Mouse (Mus musculus) lung, embryonic 14.5 days (tissue): ENCODE results near the gene Srgap3. TPM values are rescaled to one million over a fixed set of nuclear protein-coding genes. Genes with fewer than 3 reads are reported as not detected.

Experiments used
- ATAC-seq: fragments of 200-750 bp; cut with Nextera tagmentation; 2 replicates; pipeline ENCODE4 v1.8.0; 2017; ENCODE audit warnings: mild to moderate bottlenecking, moderate TSS enrichment, moderate library complexity; ENCODE audit not compliant: insufficient read depth
- DNase-seq: peaks from one replicate; pipeline ENCODE4 v3.0.0-alpha.2; 2015
- H3K27ac ChIP-seq: fragments of 300-500 bp; sonication (generic); 2 replicates; pipeline ENCODE4 v1.5.1; 2014; ENCODE audit warnings: low read depth, mild to moderate bottlenecking, moderate library complexity
- H3K27me3 ChIP-seq: fragments of 300-500 bp; sonication (generic); 2 replicates; pipeline ENCODE4 v1.6.1; 2014; ENCODE audit warnings: low read length, control low read depth; ENCODE audit not compliant: insufficient read depth
- H3K36me3 ChIP-seq: fragments of 300-500 bp; sonication (generic); 2 replicates; pipeline ENCODE4 v1.6.1; 2014; ENCODE audit warnings: control low read depth; ENCODE audit not compliant: insufficient read depth
- H3K4me1 ChIP-seq: fragments of 300-500 bp; sonication (generic); 2 replicates; pipeline ENCODE4 v1.6.1; 2014; ENCODE audit warnings: antibody characterized with exemption, control low read depth; ENCODE audit not compliant: insufficient read depth
- H3K4me2 ChIP-seq: fragments of 300-500 bp; sonication (generic); 2 replicates; pipeline ENCODE4 v1.6.1; 2014; ENCODE audit warnings: mild to moderate bottlenecking
- H3K4me3 ChIP-seq: fragments of 300-500 bp; sonication (generic); 2 replicates; pipeline ENCODE4 v1.5.1; 2014; ENCODE audit warnings: low read depth, low read length
- H3K9ac ChIP-seq: fragments of 300-500 bp; sonication (generic); 2 replicates; pipeline ENCODE4 v1.6.1; 2014
- H3K9me3 ChIP-seq: fragments of 300-500 bp; sonication (generic); 2 replicates; pipeline ENCODE4 v1.6.1; 2016; ENCODE audit warnings: low read depth, low read length, control low read depth
- CTCF ChIP-seq: IDR thresholded peaks from 2 replicates; pipeline ENCODE4 v1.5.1; 2016; ENCODE audit warnings: antibody characterized with exemption, low read depth
- WGBS: fragments of 180-500 bp; shearing (Covaris S2); extraction: QIAGEN DNeasy Blood & Tissue Kit; methylation state at CpG from one replicate; pipeline ENCODE4 v1.1.7; 2014; 5-methylcytosine and 5-hydroxymethylcytosine counted together
- polyA plus RNA-seq: library from polyadenylated mRNA; unstranded; fragments of >200 nt; fragmentation: Nextera tagmentation; extraction: Ambion mirVana; gene quantifications from 2 replicates; pipeline ENCODE4 v1.2.1, GENCODE M21; 2014

Gene Srgap3
- polyA plus RNA-seq, 1 experiment from 2014 or later: 5.5 TPM

GRCm38 (mm10) chr6:112857057-112857456 lies 90.0 kb downstream of the Srgap3 start:
- Histone ChIP-seq H3K9ac (no peak overlapping the region), H3K27me3 (no peaks in the 10 kb centered on the region), H3K4me2 (no peak overlapping the region), H3K4me1 (no peaks in the 10 kb centered on the region), H3K27ac (no peak overlapping the region), H3K9me3 (no peaks in the 10 kb centered on the region), H3K36me3 (no peaks in the 10 kb centered on the region), H3K4me3 (no peak overlapping the region)
- WGBS: 68% methylated on average over 6 of the region's 6 CpGs
- ATAC-seq: no peak
- no peak for TF ChIP-seq CTCF
- no peak for DNase-seq

DNA sequence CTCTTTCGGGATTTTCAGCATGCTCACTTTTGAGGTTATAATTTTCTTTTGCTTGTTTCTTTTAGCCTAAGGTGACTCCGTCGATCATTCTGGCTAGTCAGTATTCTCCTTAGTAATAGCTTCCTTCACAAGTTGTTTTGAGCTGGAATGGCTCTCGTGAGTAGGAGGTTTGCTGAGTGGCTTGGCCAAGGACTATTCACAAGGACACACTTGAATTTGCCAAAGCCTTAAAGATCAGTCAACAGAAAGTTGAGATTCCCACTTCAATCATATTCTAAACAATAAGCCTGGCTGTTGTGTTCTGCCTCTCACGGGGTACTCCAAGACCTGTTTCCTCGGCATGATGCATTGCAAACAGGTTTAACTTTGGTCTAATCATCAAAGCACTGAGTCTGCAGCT lies 91.9 kb downstream of the Srgap3 start:
- Histone ChIP-seq H3K4me3 (no peak overlapping the region), H3K4me1 (no peaks in the 10 kb centered on the region), H3K27ac (no peak overlapping the region), H3K36me3 (no peaks in the 10 kb centered on the region), H3K27me3 (no peaks in the 10 kb centered on the region), H3K4me2 (no peak overlapping the region), H3K9ac (no peak overlapping the region), H3K9me3 (no peaks in the 10 kb centered on the region)
- no peak for ATAC-seq
- no peak for TF ChIP-seq CTCF
- WGBS: 73% methylated on average over 6 of the region's 6 CpGs
- DNase-seq: no peak

DNA sequence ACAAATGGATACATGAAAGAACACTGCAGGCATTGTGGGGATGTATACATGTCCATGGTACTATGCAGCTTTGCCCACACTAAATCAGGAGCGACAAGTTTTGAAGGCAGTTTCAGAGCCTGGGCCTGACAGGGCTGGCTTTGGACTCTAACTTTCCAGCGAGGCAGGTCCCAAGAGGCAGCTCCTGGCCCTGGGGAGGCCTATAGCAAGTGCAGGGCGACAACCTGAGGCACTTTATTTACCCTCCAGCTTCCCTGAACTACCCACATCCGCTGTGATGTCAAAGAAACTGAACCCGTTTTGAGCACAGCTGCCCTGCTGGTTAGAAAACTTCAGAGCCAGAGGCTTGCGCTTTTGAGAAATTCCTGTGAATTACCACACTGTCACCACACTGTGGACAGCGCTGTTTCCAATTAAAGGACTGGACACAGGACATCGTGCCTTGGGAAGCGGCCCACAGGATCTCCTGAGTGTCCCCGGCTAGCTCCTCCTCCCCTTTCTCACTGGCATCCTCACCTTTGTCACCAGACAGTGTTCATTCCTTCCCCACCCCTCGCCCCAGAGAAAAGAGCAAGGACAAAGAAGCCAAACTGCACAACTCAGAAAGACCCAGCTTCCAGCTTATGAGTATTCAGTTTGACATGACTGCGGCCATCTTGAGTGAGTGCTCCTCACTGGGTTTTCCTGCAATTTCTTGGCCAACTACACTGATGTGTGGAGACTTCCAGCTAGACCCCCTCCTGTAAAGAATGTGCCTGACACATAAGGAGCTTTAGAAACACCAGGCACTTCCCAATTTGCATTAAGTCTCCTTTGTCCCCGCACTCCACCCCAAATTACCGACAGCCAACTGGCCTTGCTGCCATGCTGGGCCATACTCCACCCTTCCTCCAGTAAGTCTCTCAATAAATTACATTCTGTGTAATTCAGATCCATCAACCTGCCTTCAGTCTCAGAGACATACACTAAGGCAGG lies 94.5 kb downstream of the Srgap3 start:
- DNase-seq: peak; percentile 15

DNA sequence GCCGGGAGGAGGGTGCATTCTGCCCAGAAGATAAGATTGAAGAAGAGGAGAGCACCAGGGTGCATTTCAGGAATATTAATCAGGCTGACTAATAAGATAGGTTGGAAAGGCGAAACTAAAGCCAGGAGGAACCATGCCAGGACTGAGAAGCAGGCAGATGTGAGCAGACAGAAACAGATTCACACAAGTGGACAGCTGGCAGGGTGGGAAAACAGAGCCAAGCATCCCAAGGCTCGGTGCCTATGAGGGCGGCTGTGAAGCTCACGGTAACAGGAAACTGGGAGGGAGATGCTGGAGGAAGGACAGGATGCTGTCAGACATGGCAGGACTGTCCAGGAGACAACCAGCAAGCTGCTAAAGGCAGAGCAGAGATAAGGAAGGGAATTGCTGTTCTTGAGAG lies 96.3 kb downstream of the Srgap3 start:
- TF ChIP-seq CTCF: no peak
- WGBS: 26% methylated on average over 5 of the region's 5 CpGs
- Histone ChIP-seq H3K9ac (no peak overlapping the region), H3K4me3 (no peak overlapping the region), H3K27me3 (no peaks in the 10 kb centered on the region), H3K27ac (no peak overlapping the region), H3K9me3 (no peaks in the 10 kb centered on the region), H3K4me2 (no peak overlapping the region), H3K36me3 (no peaks in the 10 kb centered on the region), H3K4me1 (no peaks in the 10 kb centered on the region)
- peak; percentile 8; the same call in 1 of the 2 replicates for ATAC-seq
- peak; percentile 13 for DNase-seq

More for the DNA sequence above, 94.5 kb downstream of the Srgap3 start:
- Histone ChIP-seq H3K27ac (no peak overlapping the region), H3K4me1 (no peaks in the 10 kb centered on the region), H3K4me3 (no peak overlapping the region), H3K27me3 (no peaks in the 10 kb centered on the region), H3K9me3 (no peaks in the 10 kb centered on the region), H3K36me3 (no peaks in the 10 kb centered on the region), H3K9ac (no peak overlapping the region), H3K4me2 (no peak overlapping the region)
- TF ChIP-seq CTCF: 0 out of 2 replicates have a peak, but pooled peaks have one; percentile 11
- 63% methylated on average over 14 of the region's 14 CpGs for WGBS
- 0 out of 2 replicates have a peak, but pooled peaks have one; percentile 28 for ATAC-seq

DNA sequence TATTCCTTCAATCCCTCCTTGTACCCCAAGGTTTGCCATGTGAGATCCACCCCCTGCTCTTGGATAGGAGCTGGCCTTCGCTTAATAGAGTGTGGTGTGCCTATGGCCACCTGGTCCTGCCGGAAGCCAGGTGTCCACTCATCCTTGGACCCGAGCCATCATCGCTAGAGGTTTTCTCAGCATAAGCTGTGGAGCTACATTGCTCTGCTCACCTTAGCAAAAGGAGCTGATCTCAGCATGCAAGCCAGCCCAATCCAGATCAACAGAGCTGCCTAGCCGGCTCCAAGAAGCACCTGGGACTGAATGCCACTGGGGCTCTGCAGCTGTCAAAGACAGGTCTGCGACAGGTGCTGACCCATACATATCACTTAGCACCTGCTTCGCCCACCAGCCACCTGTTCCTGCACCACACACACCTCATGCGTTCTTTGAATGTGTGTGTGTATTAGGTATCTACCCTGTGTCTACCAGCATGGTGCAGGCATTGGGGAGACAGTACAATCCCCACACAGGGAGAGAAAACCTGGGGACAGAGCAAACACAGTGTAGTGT lies 98.4 kb downstream of the Srgap3 start:
- no peak overlapping the region for H3K4me3 ChIP-seq
- WGBS: 83% methylated on average over 8 of the region's 8 CpGs
- H3K27ac ChIP-seq: no peak overlapping the region
- no peaks in the 10 kb centered on the region for H3K27me3 ChIP-seq
- H3K9ac ChIP-seq: no peak overlapping the region
- no peaks in the 10 kb centered on the region for H3K4me1 ChIP-seq
- no peak overlapping the region for H3K4me2 ChIP-seq
- TF ChIP-seq CTCF: no peak
- no peak for ATAC-seq
- H3K36me3 ChIP-seq: no peaks in the 10 kb centered on the region
- no peaks in the 10 kb centered on the region for H3K9me3 ChIP-seq
- no peak for DNase-seq

GRCm38 (mm10) chr6:112846863-112847262 lies 100.2 kb downstream of the Srgap3 start:
- no peak for TF ChIP-seq CTCF
- Histone ChIP-seq H3K9me3 (no peaks in the 10 kb centered on the region), H3K27ac (no peak overlapping the region), H3K27me3 (no peaks in the 10 kb centered on the region), H3K4me1 (no peaks in the 10 kb centered on the region), H3K4me2 (no peak overlapping the region), H3K36me3 (no peaks in the 10 kb centered on the region), H3K9ac (no peak overlapping the region), H3K4me3 (no peak overlapping the region)
- no peak for DNase-seq
- no peak for ATAC-seq
- WGBS: 91% methylated on average over 9 of the region's 9 CpGs

DNA sequence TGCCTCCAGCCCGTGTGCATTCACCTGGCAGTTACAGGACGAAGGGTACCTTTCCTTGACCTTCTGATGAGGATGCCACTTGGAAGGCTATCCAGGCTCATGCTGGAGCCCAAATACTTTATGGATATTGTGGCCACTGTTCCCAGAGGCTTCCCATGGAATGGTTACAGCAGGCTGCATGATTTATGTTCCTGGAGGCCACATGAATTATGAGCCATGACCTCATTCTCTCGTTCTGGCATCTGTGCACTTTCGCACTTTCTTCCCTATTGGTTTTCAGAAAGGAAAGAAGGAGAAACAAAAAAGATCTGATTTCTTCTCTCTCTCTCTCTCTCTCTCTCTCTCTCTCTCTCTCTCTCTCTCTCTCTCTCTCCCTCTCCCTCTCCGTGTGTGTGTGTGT lies 104.6 kb downstream of the Srgap3 start:
- peak; percentile 32 for DNase-seq
- H3K36me3 ChIP-seq: no peaks in the 10 kb centered on the region
- no peaks in the 10 kb centered on the region for H3K27me3 ChIP-seq
- H3K9ac ChIP-seq: no peak overlapping the region
- no peak for TF ChIP-seq CTCF
- WGBS: 51% methylated on average over 5 of the region's 5 CpGs
- no peaks in the 10 kb centered on the region for H3K9me3 ChIP-seq
- H3K27ac ChIP-seq: no peak overlapping the region
- H3K4me2 ChIP-seq: no peak overlapping the region
- no peak for ATAC-seq
- no peaks in the 10 kb centered on the region for H3K4me1 ChIP-seq
- no peak overlapping the region for H3K4me3 ChIP-seq
